Mouse (Mus musculus) heart, postnatal 0 days (tissue): Measurements from ENCODE around the gene Mrgprb5. TPM values are rescaled to one million over a fixed set of nuclear protein-coding genes. Genes with fewer than 3 reads are reported as not detected.
"Not testable (repeated sequence)": the region's sequence is repeated elsewhere in the genome, so short reads cannot be mapped to it uniquely, and the experiment has no call there.

Experiments used
- ATAC-seq: fragments of 200-750 bp; cut with Nextera tagmentation; 2 replicates; pipeline ENCODE4 v1.8.0; 2017; ENCODE audit warnings: low read depth, moderate number of reproducible peaks, moderate library complexity; ENCODE audit not compliant: insufficient read depth
- DNase-seq: peaks from one replicate; pipeline ENCODE4 v3.0.0-alpha.2; 2016; ENCODE audit warnings: low spot score
- H3K27ac ChIP-seq: fragments of 300-500 bp; sonication (generic); 2 replicates; pipeline ENCODE4 v1.5.1; 2014; ENCODE audit warnings: low read depth, mild to moderate bottlenecking
- H3K27me3 ChIP-seq: fragments of 300-500 bp; sonication (generic); 2 replicates; pipeline ENCODE4 v1.6.1; 2014; ENCODE audit warnings: low read length, mixed read lengths; ENCODE audit not compliant: control insufficient read depth, insufficient read depth
- H3K36me3 ChIP-seq: fragments of 300-500 bp; sonication (generic); replicated peaks from 2 replicates; pipeline ENCODE4 v1.6.1; 2014; ENCODE audit warnings: low read length, mixed read lengths; ENCODE audit not compliant: control insufficient read depth, insufficient read depth
- H3K4me1 ChIP-seq: fragments of 300-500 bp; sonication (generic); 2 replicates; pipeline ENCODE4 v1.6.1; 2014; ENCODE audit warnings: antibody characterized with exemption; ENCODE audit not compliant: control insufficient read depth, insufficient read depth
- H3K4me2 ChIP-seq: fragments of 300-500 bp; sonication (generic); 2 replicates; pipeline ENCODE4 v1.6.1; 2014; ENCODE audit warnings: low read depth, mild to moderate bottlenecking, low read length, moderate library complexity
- H3K4me3 ChIP-seq: fragments of 300-500 bp; sonication (generic); 2 replicates; pipeline ENCODE4 v1.5.1; 2014; ENCODE audit warnings: low read depth, low read length
- H3K9ac ChIP-seq: fragments of 300-500 bp; sonication (generic); replicated peaks from 2 replicates; pipeline ENCODE4 v1.6.1; 2014; ENCODE audit warnings: low read depth, low read length, mixed read lengths
- H3K9me3 ChIP-seq: fragments of 300-500 bp; sonication (generic); replicated peaks from 2 replicates; pipeline ENCODE4 v1.6.1; 2016; ENCODE audit warnings: low read length; ENCODE audit not compliant: control insufficient read depth
- CTCF ChIP-seq: IDR thresholded peaks from 2 replicates; pipeline ENCODE4 v1.5.1; 2016; ENCODE audit warnings: antibody characterized with exemption, control low read depth, low read depth
- EP300 ChIP-seq: IDR thresholded peaks from 2 replicates; pipeline ENCODE4 v1.6.1; 2016; ENCODE audit warnings: antibody characterized with exemption, low read depth
- WGBS: fragments of 180-500 bp; shearing (Covaris S2); extraction: QIAGEN DNeasy Blood & Tissue Kit; methylation state at CpG from one replicate; pipeline ENCODE4 v1.1.7; 2014; 5-methylcytosine and 5-hydroxymethylcytosine counted together
- polyA plus RNA-seq: library from polyadenylated mRNA; unstranded; fragments of >200 nt; fragmentation: Nextera tagmentation; extraction: Ambion mirVana; gene quantifications from 2 replicates; pipeline ENCODE4 v1.2.1, GENCODE M21; 2015
- total RNA-seq: library from RNA; depleted of rRNA; stranded (reverse); fragments of >200 nt; gene quantifications from 2 replicates; pipeline ENCODE4 v1.2.3, GENCODE M21; 2014; ENCODE audit warnings: low replicate concordance; rRNA removed

Gene Mrgprb5
- total and polyA plus RNA-seq, 2 experiments from 2014 or later = not detected

DNA sequence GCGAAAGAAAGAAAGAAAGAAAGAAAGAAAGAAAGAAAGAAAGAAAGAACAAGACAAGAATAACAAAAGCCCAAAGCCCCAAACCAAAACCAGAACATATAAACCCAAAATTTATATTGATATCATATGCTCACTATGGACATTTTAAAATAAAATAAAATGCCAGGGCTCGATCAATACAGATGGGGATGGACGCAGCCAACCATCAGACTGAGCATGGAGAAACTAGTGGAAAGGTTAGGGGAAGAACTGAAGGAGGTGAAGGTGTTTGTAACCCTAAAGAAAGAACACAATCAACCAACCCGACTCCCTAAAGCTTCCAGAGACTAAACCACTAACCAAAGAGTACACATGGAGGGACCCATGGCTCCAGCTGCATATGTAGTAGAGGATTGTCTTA, 36.1 kb downstream of the Mrgprb5 start:
- Histone ChIP-seq H3K27me3 (no peaks in the 10 kb centered on the region), H3K4me1 (peaks cover 6% of the 10 kb centered on the region; the same call in 1 of the 2 replicates), H3K4me2 (no peak overlapping the region), H3K4me3 (no peak overlapping the region), H3K27ac (no peak overlapping the region), H3K36me3 (no peaks in the 10 kb centered on the region), H3K9ac (no peak overlapping the region), H3K9me3 (no peaks in the 10 kb centered on the region)
- DNase-seq = no peak
- 52% methylated on average over 4 of the region's 4 CpGs for WGBS
- TF ChIP-seq CTCF (no peak), EP300 (no peak)
- ATAC-seq = no peak

DNA sequence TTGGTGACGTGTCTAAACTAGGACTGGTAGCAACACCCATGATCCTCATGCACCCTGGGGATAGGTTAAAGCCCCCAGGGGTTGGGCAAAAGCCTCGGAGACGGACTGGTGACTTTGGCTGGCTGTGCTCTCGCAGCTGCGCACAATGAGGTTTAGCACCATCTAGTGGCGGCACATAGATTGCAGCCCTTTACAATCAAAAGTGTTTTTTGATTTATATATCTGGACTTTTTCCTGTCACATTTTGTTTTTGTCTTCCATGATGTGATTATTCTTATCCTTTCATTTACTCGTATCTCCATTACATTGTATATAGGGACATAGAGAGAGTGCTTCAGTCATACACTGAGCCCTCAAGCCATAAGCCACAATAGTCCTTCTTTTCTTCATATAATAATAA, 36.6 kb downstream of the Mrgprb5 start:
- H3K27me3 ChIP-seq, H3K4me2 ChIP-seq, H3K4me1 ChIP-seq, DNase-seq, H3K9ac ChIP-seq, ATAC-seq, H3K9me3 ChIP-seq, H3K36me3 ChIP-seq: not testable (repeated sequence)
- Histone ChIP-seq H3K27ac (peak overlapping the region; percentile 91), H3K4me3 (peak overlapping the region; percentile 41)
- TF ChIP-seq CTCF = peak; percentile 35
- under 1% methylated on average over 4 of the region's 7 CpGs for WGBS

DNA sequence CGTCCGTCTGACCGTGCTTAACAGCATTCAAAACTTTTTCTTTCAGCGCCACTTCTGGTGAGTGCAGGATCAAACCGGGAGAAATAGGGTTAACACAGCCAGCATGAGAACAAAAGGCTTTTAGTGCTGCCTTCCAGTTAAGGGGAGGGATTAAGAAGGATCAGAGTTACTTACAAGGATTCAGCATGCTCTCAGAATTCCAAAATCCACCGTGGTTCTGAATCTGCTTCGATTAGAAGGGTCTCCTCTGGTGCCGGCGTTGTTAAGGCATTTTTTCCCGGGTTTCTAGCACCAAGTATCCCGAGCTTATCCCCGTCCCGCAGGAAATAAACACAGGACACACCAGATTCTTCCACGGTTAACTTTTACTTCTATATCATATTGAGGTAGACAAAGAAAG, 37.0 kb downstream of the Mrgprb5 start:
- not testable (repeated sequence) for H3K4me1 ChIP-seq, ATAC-seq, H3K27me3 ChIP-seq, H3K9ac ChIP-seq, H3K9me3 ChIP-seq, H3K36me3 ChIP-seq
- H3K4me2 ChIP-seq = peak overlapping the region; percentile 47
- peak overlapping the region; percentile 91 for H3K27ac ChIP-seq
- peak overlapping the region; percentile 41 for H3K4me3 ChIP-seq
- peak; percentile 13 for DNase-seq
- 1% methylated on average over 10 of the region's 14 CpGs for WGBS

DNA sequence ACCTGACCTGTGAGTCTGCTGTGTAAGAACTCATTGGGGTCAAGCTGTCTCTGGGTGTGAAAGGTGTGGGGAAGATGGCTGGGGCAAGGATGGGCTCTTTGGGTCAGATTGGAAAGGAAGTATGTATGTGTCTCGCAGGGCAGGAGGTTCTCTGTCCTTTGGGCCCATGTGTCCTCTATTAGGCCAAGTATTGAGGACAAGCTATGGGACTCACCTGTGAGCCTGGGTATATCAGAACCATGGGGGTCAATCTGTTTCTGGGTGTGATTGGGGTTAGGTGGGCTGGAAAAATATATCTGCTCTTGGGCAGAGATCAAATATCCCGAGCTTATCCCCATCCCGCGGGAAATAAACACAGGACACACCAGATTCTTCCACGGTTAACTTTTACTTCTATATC, 45.0 kb downstream of the Mrgprb5 start:
- TF ChIP-seq EP300 (no peak), CTCF (no peak)
- H3K9me3 ChIP-seq = no peaks in the 10 kb centered on the region
- WGBS = 67% methylated on average over 5 of the region's 5 CpGs
- H3K9ac ChIP-seq = no peak overlapping the region
- no peaks in the 10 kb centered on the region for H3K4me1 ChIP-seq
- ATAC-seq (no peak), DNase-seq (no peak)
- no peaks in the 10 kb centered on the region for H3K27me3 ChIP-seq
- H3K4me3 ChIP-seq = no peak overlapping the region
- H3K27ac ChIP-seq = no peak overlapping the region
- H3K4me2 ChIP-seq = no peak overlapping the region
- H3K36me3 ChIP-seq = no peaks in the 10 kb centered on the region

Other genes starting within 250 kb of the Mrgprb5 start
- not detected in 2 replicates for gene Mrgpra4, start 186.9 kb downstream of the Mrgprb5 start, total RNA-seq
- not detected in 2 replicates for gene Mrgpra4, start 186.9 kb downstream of the Mrgprb5 start, polyA plus RNA-seq
- not detected in 2 replicates for gene Mrgprx1, start 141.4 kb downstream of the Mrgprb5 start, total RNA-seq
- gene Mrgprx1, start 141.4 kb downstream of the Mrgprb5 start, polyA plus RNA-seq = not detected in 2 replicates
- gene Mrgprb4, start 30.3 kb upstream of the Mrgprb5 start, total RNA-seq = not detected in 2 replicates
- not detected in 2 replicates for gene Mrgprb4, start 30.3 kb upstream of the Mrgprb5 start, polyA plus RNA-seq
- not detected in 2 replicates for gene Mrgprb8, start 219.5 kb upstream of the Mrgprb5 start, total RNA-seq
- gene Mrgprb8, start 219.5 kb upstream of the Mrgprb5 start, polyA plus RNA-seq = not detected in 2 replicates